Mouse (Mus musculus) E14TG2a.4 (cell line): ENCODE measurements at regions not wholly inside any gene's neighbourhood (a gene's known extent, or its start where the extent isn't known, plus 50 kb on each side); places are given as distances from the start of the nearest gene placed in this dataset.

Experiments used
- CTCF ChIP-seq: conservative IDR thresholded peaks from 2 replicates; pipeline ENCODE4 v1.5.1; 2014; ENCODE audit warnings: low read length
- NANOG ChIP-seq: IDR thresholded peaks from 2 replicates; pipeline ENCODE4 v1.6.1; 2014; ENCODE audit warnings: borderline replicate concordance, low read length, mixed read lengths
- POU5F1 ChIP-seq: IDR thresholded peaks from 2 replicates; pipeline ENCODE4 v1.6.1; 2014; ENCODE audit warnings: low read length, borderline replicate concordance

GRCm38 (mm10) chr13:90233561-90233960 lies 144.2 kb upstream of the Xrcc4 start:
- no peak for TF ChIP-seq CTCF
- TF ChIP-seq POU5F1 = no peak
- no peak for TF ChIP-seq NANOG
